Mouse (Mus musculus) heart, adult 18-20 months (tissue): ENCODE measurements around the gene Zmynd10. TPM values are rescaled to one million over a fixed set of nuclear protein-coding genes. Genes with fewer than 3 reads are reported as not detected.

Experiments
- DNase-seq, 2 experiments: peaks; one replicate each; pipeline ENCODE4 v3.0.0; 2021 to 2022; ENCODE audit warnings: mixed read lengths in 1 of 2
- total RNA-seq, 2 experiments: library from RNA; stranded (reverse); gene quantifications; 2 replicates each; pipeline ENCODE4 v1.2.3; 2021

Gene Zmynd10
- total RNA-seq, 2 experiments from 2014 or later: 0.62 TPM; not detected in 1

DNA sequence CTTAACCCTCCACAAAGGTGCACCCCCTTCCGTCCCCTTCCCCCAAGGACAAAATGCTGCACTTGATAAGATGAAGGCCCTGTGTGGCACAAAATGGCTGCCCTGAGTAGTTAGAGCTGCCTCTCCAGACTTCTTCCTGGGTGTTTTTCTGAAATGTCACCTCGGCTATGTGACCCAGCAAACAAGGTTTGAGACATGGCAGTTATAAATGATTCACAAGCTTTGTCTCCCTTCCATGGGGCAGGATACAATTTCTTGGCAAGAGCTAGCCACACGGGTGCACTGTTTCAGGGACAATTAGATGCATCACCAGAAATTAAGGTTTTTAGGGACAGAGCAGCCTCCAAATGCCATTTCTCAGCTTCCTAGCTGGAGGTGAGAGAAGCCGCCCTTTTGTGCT lies 6.7 kb upstream of the Zmynd10 start:
- DNase-seq: no peak

DNA sequence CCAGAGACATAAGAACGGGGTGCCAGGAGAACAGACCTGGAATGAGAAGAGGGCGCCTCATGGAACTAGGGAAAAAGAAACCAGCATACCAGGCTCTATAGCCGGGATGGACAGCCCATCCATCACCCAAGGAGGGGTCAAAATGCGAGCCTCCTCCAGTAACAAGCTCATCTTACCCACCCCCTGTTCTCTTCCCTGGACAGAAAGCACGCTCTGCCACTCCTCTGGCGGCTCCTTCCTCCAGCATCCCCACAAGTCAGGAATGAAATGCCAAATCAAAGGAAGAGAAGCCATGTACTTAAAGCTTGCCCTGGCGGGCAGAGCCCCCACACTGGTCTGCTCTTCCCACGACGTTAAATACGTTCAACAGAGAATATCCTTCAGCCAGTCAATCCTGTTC lies 6.1 kb upstream of the Zmynd10 start:
- DNase-seq: no peak

- DNase-seq: peak; percentile 96 to 97
These were observed 5.4 kb upstream of the Zmynd10 start, which contains the start of the genes Cyb561d2 and Nprl2 for GRCm38 (mm10) chr9:107541474-107542351. TSS of gene Cyb561d2 (minus strand) at chr9:107542193. TSS of gene Nprl2 (plus strand) at chr9:107542226.

- no peak for DNase-seq
These were observed 4.8 kb upstream of the Zmynd10 start for GRCm38 (mm10) chr9:107542352-107542686.

GRCm38 (mm10) chr9:107542721-107543120 lies 4.4 kb upstream of the Zmynd10 start:
- no peak for DNase-seq

DNA sequence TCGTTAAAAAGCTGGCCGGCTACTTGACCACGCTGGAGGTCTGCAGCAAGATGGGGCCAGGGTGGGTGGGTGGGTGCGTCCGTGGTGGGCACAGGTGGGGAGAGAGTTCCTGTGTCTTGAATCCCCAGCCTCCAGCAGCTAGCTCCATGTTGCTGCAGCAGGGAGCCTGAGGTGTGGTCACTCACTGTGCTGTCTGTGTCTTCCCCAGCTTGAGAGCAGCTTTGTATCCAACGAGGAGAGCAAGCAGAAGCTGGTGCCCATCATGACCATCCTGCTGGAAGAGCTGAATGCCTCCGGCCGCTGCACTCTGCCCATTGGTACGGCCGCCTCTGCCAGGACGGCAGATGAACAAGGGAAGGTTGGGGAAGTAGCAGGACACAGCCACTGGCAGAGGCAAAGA lies 3.8 kb upstream of the Zmynd10 start:
- DNase-seq: no peak

GRCm38 (mm10) chr9:107544196-107544700 lies 2.9 kb upstream of the Zmynd10 start:
- no peak for DNase-seq

DNA sequence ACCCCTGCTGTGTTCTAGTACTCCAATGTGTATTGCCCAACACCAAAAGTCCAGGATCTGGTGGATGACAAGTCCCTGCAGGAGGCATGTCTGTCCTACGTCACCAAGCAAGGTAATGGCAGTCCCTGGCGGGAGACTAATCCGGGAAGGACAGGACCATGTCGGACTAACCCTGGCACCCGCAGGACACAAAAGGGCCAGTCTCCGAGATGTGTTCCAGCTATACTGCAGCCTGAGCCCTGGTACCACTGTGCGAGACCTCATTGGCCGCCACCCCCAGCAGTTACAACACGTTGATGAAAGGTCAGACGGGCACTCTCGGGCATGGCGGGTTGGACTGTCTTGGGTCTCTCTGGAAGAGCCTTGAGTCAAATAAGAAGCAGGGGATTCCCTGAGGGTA lies 2.4 kb upstream of the Zmynd10 start:
- no peak for DNase-seq

DNA sequence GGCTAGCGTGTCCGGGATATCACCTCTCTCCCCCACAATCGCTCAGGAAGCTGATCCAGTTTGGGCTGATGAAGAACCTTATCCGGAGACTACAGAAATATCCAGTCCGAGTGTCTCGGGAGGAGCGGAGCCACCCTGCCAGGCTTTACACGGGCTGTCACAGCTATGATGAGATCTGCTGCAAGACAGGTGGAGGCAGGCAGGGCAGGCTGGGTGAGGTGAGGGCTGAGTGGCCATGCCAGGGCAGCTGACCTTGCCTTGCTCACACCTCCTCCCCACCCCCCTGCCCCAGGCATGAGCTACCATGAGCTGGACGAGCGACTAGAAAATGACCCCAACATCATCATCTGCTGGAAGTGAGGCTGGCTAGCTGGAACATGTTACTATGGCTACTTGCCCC lies 1.9 kb upstream of the Zmynd10 start:
- DNase-seq: no peak

DNA sequence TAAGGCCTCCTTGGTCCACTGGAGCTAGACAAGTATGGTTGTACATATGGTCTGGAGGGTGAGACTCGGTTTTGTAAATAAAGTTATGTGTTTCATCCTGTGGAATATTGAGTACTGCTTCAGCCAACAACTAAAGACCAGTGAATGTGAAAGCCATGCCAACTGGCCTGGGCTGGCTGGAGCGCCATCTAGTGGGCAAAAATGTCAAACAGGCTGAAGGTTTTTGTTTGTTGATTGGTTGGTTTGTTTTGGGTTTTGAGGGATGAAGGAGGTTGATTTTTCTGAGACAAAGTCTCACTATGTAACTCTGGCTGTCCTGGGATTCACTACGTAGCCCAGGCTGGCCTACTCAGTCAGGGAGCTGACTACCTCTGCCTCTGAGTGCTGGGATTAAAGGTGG lies 1.5 kb upstream of the Zmynd10 start:
- DNase-seq: peak; percentile 64 to 88

DNA sequence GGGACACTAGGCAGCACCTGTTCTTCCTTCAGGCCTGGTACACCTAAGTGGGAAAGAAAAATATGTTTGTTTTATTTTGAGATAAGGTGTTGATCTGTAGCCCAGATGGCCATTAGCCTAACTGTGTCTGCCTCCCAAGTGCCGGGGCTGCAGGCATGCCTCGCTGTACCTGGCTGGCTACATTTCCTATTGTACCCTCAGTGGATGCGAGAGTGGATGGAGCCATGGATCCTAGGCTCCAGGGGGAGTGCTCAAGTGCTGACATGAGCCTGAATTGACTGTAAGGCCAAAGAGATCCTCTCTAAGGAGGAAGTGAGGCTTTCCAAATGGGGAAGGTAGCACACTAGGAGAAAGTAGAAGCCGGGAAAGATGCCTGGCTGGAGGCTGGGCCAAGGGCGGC lies 859 bp downstream of the Zmynd10 start:
- no peak for DNase-seq

- no peak for DNase-seq
These were observed 1.7 kb downstream of the Zmynd10 start for GRCm38 (mm10) chr9:107548820-107549219.

- DNase-seq: no peak
These were observed 2.4 kb downstream of the Zmynd10 start for GRCm38 (mm10) chr9:107549297-107550074.

- no peak for DNase-seq
These were observed 3.5 kb downstream of the Zmynd10 start for GRCm38 (mm10) chr9:107550491-107551116.

DNA sequence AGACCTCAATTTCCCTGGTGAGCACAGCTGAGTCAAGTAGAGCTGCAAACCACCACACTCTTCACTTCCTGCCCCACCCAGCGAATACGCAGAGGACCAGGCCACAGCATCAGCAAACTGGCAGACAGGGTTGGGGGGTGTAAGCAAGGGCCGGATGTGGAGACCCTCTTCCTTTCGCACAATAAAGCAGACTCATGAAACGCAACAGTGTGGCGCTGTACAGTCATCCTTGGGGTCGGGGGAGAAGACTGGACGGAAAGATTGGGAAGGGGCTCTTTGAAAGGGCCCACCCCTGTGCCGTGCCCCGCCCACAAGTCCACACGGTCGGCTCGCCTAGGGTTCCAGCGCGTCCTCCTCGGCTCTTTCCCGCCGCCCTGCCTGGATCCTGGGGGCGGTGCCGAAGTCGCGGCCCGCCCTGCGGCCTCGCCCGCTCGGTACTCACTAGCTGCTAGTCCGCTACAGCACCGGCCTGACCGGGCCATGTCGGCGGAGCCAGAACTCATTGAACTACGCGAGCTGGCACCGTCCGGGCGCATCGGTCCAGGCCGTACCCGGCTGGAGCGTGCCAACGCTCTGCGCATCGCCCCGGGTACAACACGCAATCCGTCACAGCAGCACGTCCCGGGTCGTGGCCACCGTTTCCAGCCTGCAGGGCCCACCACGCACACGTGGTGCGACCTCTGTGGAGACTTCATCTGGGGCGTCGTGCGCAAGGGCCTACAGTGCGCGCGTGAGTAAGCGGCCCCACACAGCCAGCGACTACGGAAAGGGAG lies 4.2 kb downstream of the Zmynd10 start, which contains the start of gene Rassf1:
TSS of gene Rassf1 (plus strand) at position 439 of the 773 bp plus-strand sequence.
- DNase-seq: peak; percentile 77 to 85

- no peak for DNase-seq
These were observed 4.8 kb downstream of the Zmynd10 start for GRCm38 (mm10) chr9:107551890-107552355.

GRCm38 (mm10) chr9:107552690-107553393 lies 5.7 kb downstream of the Zmynd10 start:
- DNase-seq: no peak

- no peak for DNase-seq
These were observed 6.6 kb downstream of the Zmynd10 start for GRCm38 (mm10) chr9:107553541-107554318.

- peak; percentile 94 to 97 for DNase-seq
These were observed 7.3 kb downstream of the Zmynd10 start for GRCm38 (mm10) chr9:107554319-107554825.

DNA sequence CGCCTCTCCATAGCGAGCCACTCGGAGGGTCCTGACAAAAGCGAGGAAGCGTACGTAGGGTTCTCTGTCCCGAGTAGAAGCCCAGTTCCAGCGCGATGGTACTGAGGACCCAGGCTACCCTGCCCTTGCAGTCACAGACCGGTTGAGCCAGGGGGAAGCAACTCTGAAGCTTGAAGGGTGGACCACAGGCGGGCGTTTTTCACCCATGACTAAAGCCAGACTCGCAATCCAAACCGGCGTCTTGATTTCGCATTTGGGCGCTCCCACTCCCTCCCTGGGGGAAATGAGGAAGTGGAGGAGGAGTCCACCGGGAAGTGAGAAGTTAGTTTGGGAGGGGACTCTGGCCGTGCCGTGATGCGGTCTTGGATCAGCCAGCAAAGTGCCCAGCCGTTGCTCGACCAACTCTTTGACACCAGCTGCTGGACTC lies 7.9 kb downstream of the Zmynd10 start:
- peak; percentile 86 to 91 for DNase-seq
